Mouse (Mus musculus) intestine, embryonic 14.5 days (tissue): ENCODE measurements at regions not wholly inside any gene's neighbourhood (a gene's known extent, or its start where the extent isn't known, plus 50 kb on each side); places are given as distances from the start of the nearest gene placed in this dataset.

ENCODE experiments used
- ATAC-seq: fragments of 200-750 bp; cut with Nextera tagmentation; replicated peaks from 2 replicates; pipeline ENCODE4 v1.8.0; 2017; ENCODE audit warnings: low read depth, moderate number of reproducible peaks, moderate TSS enrichment, moderate library complexity; ENCODE audit not compliant: low FRiP score, low TSS enrichment
- DNase-seq: peaks from one replicate; pipeline ENCODE4 v3.0.0-alpha.2; 2018; ENCODE audit warnings: low spot score
- H3K27ac ChIP-seq: fragments of 300-500 bp; sonication (generic); 2 replicates; pipeline ENCODE4 v1.5.1; 2014; ENCODE audit warnings: low read depth, mild to moderate bottlenecking, control low read depth
- H3K27me3 ChIP-seq: fragments of 300-500 bp; sonication (generic); replicated peaks from 2 replicates; pipeline ENCODE4 v1.6.1; 2014; ENCODE audit warnings: low read length, control low read depth; ENCODE audit not compliant: control insufficient read depth, insufficient read depth
- H3K36me3 ChIP-seq: fragments of 300-500 bp; sonication (generic); 2 replicates; pipeline ENCODE4 v1.6.1; 2014; ENCODE audit warnings: low read length, control low read depth; ENCODE audit not compliant: control insufficient read depth, insufficient read depth
- H3K4me1 ChIP-seq: fragments of 300-500 bp; sonication (generic); replicated peaks from 2 replicates; pipeline ENCODE4 v1.6.1; 2014; ENCODE audit warnings: low read length, control low read depth, mixed read lengths; ENCODE audit not compliant: control insufficient read depth, insufficient read depth
- H3K4me2 ChIP-seq: fragments of 300-500 bp; sonication (generic); 2 replicates; pipeline ENCODE4 v1.6.1; 2014; ENCODE audit warnings: low read length
- H3K4me3 ChIP-seq: fragments of 300-500 bp; sonication (generic); 2 replicates; pipeline ENCODE4 v1.5.1; 2014; ENCODE audit warnings: low read depth, low read length, control low read depth, mixed read lengths
- H3K9ac ChIP-seq: fragments of 300-500 bp; sonication (generic); 2 replicates; pipeline ENCODE4 v1.6.1; 2014; ENCODE audit warnings: mild to moderate bottlenecking, low read length
- H3K9me3 ChIP-seq: fragments of 300-500 bp; sonication (generic); 2 replicates; pipeline ENCODE4 v1.6.1; 2016; ENCODE audit warnings: low read length, control low read depth; ENCODE audit not compliant: control insufficient read depth
- WGBS: fragments of 180-500 bp; shearing (Covaris S2); extraction: QIAGEN DNeasy Blood & Tissue Kit; methylation state at CpG from one replicate; pipeline ENCODE4 v1.1.7; 2014; 5-methylcytosine and 5-hydroxymethylcytosine counted together

DNA sequence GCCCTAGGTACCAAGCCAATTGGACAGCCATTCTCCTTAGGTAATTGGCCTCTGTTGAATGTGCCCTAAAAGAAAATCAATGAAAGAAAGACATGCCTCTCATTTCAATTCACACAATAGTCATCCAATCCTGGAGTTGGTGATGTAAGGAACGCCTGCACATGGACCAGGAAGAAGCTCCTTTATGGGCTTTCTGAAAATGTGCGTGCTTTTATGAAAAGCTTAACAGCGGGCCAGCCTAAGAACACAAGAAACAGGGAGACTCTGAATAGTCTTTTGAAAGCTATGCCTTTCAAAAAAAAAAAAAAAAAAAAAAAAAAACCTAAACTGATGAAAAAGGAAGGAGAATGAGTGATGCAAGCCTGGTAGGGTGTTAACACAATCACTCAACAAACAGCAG, 183.1 kb downstream of the Pcdh19 start:
- Histone ChIP-seq H3K36me3 (no peaks in the 10 kb centered on the region), H3K27me3 (no peaks in the 10 kb centered on the region), H3K4me1 (no peaks in the 10 kb centered on the region), H3K9ac (no peak overlapping the region), H3K4me2 (no peak overlapping the region), H3K9me3 (no peaks in the 10 kb centered on the region), H3K27ac (no peak overlapping the region), H3K4me3 (no peak overlapping the region)
- DNase-seq: no peak
- WGBS: 80% methylated on average over 3 of the region's 3 CpGs
- ATAC-seq: no peak

DNA sequence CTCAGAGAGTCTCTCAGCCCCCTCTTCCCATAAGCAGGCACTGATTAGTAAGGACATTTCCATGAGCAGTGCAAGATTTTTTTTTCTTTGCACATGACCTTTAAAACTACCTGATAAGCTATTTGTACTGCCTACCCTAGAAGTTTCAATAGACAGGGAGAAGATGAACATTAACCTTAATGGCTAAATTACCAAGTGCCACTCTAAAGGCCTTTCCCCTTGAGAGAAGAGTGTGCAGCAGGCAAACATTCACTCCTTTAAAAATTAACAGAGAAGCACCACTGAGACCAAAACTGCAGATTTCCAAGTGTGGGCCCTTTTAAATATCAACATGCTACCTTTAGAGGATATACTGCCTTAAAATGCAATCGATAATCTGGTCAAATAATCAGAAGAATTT, 226.9 kb downstream of the Pcdh19 start:
- Histone ChIP-seq H3K27me3 (no peaks in the 10 kb centered on the region), H3K36me3 (no peaks in the 10 kb centered on the region), H3K9me3 (no peaks in the 10 kb centered on the region), H3K4me1 (no peaks in the 10 kb centered on the region), H3K27ac (no peak overlapping the region), H3K4me3 (no peak overlapping the region), H3K4me2 (no peak overlapping the region), H3K9ac (no peak overlapping the region)
- DNase-seq: no peak
- 63% methylated on average over 1 of the region's 1 CpGs for WGBS
- 0 out of 2 replicates have a peak, but pooled peaks have one; percentile 32 for ATAC-seq

- Histone ChIP-seq H3K4me1 (no peaks in the 10 kb centered on the region), H3K4me3 (no peak overlapping the region), H3K9ac (no peak overlapping the region), H3K9me3 (no peaks in the 10 kb centered on the region), H3K27ac (no peak overlapping the region), H3K27me3 (no peaks in the 10 kb centered on the region), H3K4me2 (no peak overlapping the region), H3K36me3 (no peaks in the 10 kb centered on the region)
- DNase-seq (no peak), ATAC-seq (no peak)
Observed at GRCm38 (mm10) chrX:133447417-133447816, 241.4 kb downstream of the Pcdh19 start.

GRCm38 (mm10) chrX:133402446-133402845, 286.3 kb downstream of the Pcdh19 start:
- 84% methylated on average over 3 of the region's 3 CpGs for WGBS
- no peak overlapping the region for H3K4me2 ChIP-seq
- no peaks in the 10 kb centered on the region for H3K9me3 ChIP-seq
- ATAC-seq (no peak), DNase-seq (no peak)
- no peaks in the 10 kb centered on the region for H3K36me3 ChIP-seq
- H3K27ac ChIP-seq: no peak overlapping the region
- H3K9ac ChIP-seq: no peak overlapping the region
- H3K4me3 ChIP-seq: no peak overlapping the region
- H3K4me1 ChIP-seq: no peaks in the 10 kb centered on the region
- H3K27me3 ChIP-seq: no peaks in the 10 kb centered on the region

GRCm38 (mm10) chrX:133387791-133388190, 301.0 kb downstream of the Pcdh19 start:
- DNase-seq: no peak
- Histone ChIP-seq H3K27me3 (no peaks in the 10 kb centered on the region), H3K27ac (no peak overlapping the region), H3K9ac (no peak overlapping the region), H3K4me1 (no peaks in the 10 kb centered on the region), H3K4me3 (no peak overlapping the region), H3K36me3 (no peaks in the 10 kb centered on the region), H3K4me2 (no peak overlapping the region), H3K9me3 (no peaks in the 10 kb centered on the region)
- no peak for ATAC-seq

DNA sequence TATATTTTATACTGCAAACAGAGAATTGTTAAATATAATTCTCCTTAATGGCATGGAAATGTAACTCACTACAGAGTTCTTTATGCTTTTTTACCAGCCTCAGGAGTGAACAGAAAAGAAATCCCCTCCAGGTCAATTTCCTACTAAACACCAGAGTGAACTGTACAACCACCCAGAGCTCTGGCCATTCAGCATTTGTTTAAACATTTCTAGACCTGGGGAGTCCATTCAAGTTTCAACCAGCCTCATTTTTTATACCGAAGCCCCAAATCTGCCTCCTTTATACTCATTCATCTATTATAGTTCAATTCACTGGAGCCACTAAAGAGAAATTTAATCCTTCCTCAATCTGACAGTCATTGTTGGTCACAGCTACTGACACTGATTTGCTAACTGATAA, 314.8 kb downstream of the Pcdh19 start:
- Histone ChIP-seq H3K9me3 (no peaks in the 10 kb centered on the region), H3K4me2 (no peak overlapping the region), H3K9ac (no peak overlapping the region), H3K4me3 (no peak overlapping the region), H3K27me3 (no peaks in the 10 kb centered on the region), H3K27ac (no peak overlapping the region), H3K36me3 (no peaks in the 10 kb centered on the region), H3K4me1 (no peaks in the 10 kb centered on the region)
- DNase-seq (no peak), ATAC-seq (no peak)
- WGBS: 79% methylated on average over 1 of the region's 1 CpGs

- no peak for ATAC-seq
Observed at GRCm38 (mm10) chrX:133373047-133373446, 315.7 kb downstream of the Pcdh19 start.

DNA sequence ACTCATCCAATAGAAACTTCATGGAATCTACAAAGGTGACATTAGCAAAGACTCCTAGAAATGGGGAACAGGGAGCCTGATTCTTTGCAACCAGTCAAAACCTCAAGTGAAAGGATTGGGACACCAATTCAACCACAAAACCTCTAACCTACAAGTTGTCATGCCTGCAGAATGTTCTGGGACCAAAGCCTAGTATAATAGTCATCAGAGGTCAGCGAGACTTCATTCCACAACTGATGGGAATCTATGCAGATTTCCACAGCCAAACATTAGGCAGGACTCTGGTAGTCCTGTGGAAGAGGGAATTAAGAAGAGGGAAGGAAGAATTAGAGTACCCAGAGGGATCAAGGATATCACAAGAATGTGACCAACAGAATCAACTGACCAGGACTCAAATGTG, 316.4 kb downstream of the Pcdh19 start:
- no peak overlapping the region for H3K9ac ChIP-seq
- H3K4me1 ChIP-seq: no peaks in the 10 kb centered on the region
- H3K4me2 ChIP-seq: no peak overlapping the region
- no peaks in the 10 kb centered on the region for H3K27me3 ChIP-seq
- H3K4me3 ChIP-seq: no peak overlapping the region
- no peaks in the 10 kb centered on the region for H3K36me3 ChIP-seq
- no peaks in the 10 kb centered on the region for H3K9me3 ChIP-seq
- DNase-seq (no peak), ATAC-seq (no peak)
- 74% methylated on average over 1 of the region's 1 CpGs for WGBS
- H3K27ac ChIP-seq: no peak overlapping the region

More at GRCm38 (mm10) chrX:133373047-133373446, 315.7 kb downstream of the Pcdh19 start:
- Histone ChIP-seq H3K4me3 (no peak overlapping the region), H3K4me1 (no peaks in the 10 kb centered on the region), H3K36me3 (no peaks in the 10 kb centered on the region), H3K4me2 (no peak overlapping the region), H3K27me3 (no peaks in the 10 kb centered on the region), H3K9me3 (no peaks in the 10 kb centered on the region), H3K27ac (no peak overlapping the region), H3K9ac (no peak overlapping the region)
- DNase-seq: no peak
- 78% methylated on average over 2 of the region's 2 CpGs for WGBS

- H3K4me3 ChIP-seq: no peak overlapping the region
- H3K4me1 ChIP-seq: no peaks in the 10 kb centered on the region
- no peak overlapping the region for H3K27ac ChIP-seq
- H3K9ac ChIP-seq: no peak overlapping the region
- DNase-seq (no peak), ATAC-seq (no peak)
- WGBS: 66% methylated on average over 1 of the region's 1 CpGs
- H3K4me2 ChIP-seq: no peak overlapping the region
- H3K27me3 ChIP-seq: no peaks in the 10 kb centered on the region
- H3K36me3 ChIP-seq: no peaks in the 10 kb centered on the region
- H3K9me3 ChIP-seq: no peaks in the 10 kb centered on the region
Observed at GRCm38 (mm10) chrX:133360739-133361138, 328.0 kb downstream of the Pcdh19 start.
